Mouse (Mus musculus) intestine, embryonic 14.5 days (tissue): ENCODE results near the gene Il9r. TPM values are rescaled to one million over a fixed set of nuclear protein-coding genes. Genes with fewer than 3 reads are reported as not detected.

Experiments used
- ATAC-seq: fragments of 200-750 bp; cut with Nextera tagmentation; replicated peaks from 2 replicates; pipeline ENCODE4 v1.8.0; 2017; ENCODE audit warnings: low read depth, moderate number of reproducible peaks, moderate TSS enrichment, moderate library complexity; ENCODE audit not compliant: low FRiP score, low TSS enrichment
- DNase-seq: peaks from one replicate; pipeline ENCODE4 v3.0.0-alpha.2; 2018; ENCODE audit warnings: low spot score
- H3K27ac ChIP-seq: fragments of 300-500 bp; sonication (generic); 2 replicates; pipeline ENCODE4 v1.5.1; 2014; ENCODE audit warnings: low read depth, mild to moderate bottlenecking, control low read depth
- H3K27me3 ChIP-seq: fragments of 300-500 bp; sonication (generic); replicated peaks from 2 replicates; pipeline ENCODE4 v1.6.1; 2014; ENCODE audit warnings: low read length, control low read depth; ENCODE audit not compliant: control insufficient read depth, insufficient read depth
- H3K36me3 ChIP-seq: fragments of 300-500 bp; sonication (generic); 2 replicates; pipeline ENCODE4 v1.6.1; 2014; ENCODE audit warnings: low read length, control low read depth; ENCODE audit not compliant: control insufficient read depth, insufficient read depth
- H3K4me1 ChIP-seq: fragments of 300-500 bp; sonication (generic); replicated peaks from 2 replicates; pipeline ENCODE4 v1.6.1; 2014; ENCODE audit warnings: low read length, control low read depth, mixed read lengths; ENCODE audit not compliant: control insufficient read depth, insufficient read depth
- H3K4me2 ChIP-seq: fragments of 300-500 bp; sonication (generic); 2 replicates; pipeline ENCODE4 v1.6.1; 2014; ENCODE audit warnings: low read length
- H3K4me3 ChIP-seq: fragments of 300-500 bp; sonication (generic); 2 replicates; pipeline ENCODE4 v1.5.1; 2014; ENCODE audit warnings: low read depth, low read length, control low read depth, mixed read lengths
- H3K9ac ChIP-seq: fragments of 300-500 bp; sonication (generic); 2 replicates; pipeline ENCODE4 v1.6.1; 2014; ENCODE audit warnings: mild to moderate bottlenecking, low read length
- H3K9me3 ChIP-seq: fragments of 300-500 bp; sonication (generic); 2 replicates; pipeline ENCODE4 v1.6.1; 2016; ENCODE audit warnings: low read length, control low read depth; ENCODE audit not compliant: control insufficient read depth
- WGBS: fragments of 180-500 bp; shearing (Covaris S2); extraction: QIAGEN DNeasy Blood & Tissue Kit; methylation state at CpG from one replicate; pipeline ENCODE4 v1.1.7; 2014; 5-methylcytosine and 5-hydroxymethylcytosine counted together
- polyA plus RNA-seq: library from polyadenylated mRNA; unstranded; fragments of >200 nt; fragmentation: Nextera tagmentation; extraction: Ambion mirVana; gene quantifications from 2 replicates; pipeline ENCODE4 v1.2.1, GENCODE M21; 2014

The Il9r gene
- polyA plus RNA-seq, 1 experiment from 2014 or later: not detected

GRCm38 (mm10) chr11:32196727-32197126 is 3.4 kb downstream of the Il9r start:
- no peaks in the 10 kb centered on the region for H3K9me3 ChIP-seq
- no peaks in the 10 kb centered on the region for H3K36me3 ChIP-seq
- no peak for ATAC-seq
- 58% methylated on average over 6 of the region's 6 CpGs for WGBS
- H3K9ac ChIP-seq: no peak overlapping the region
- H3K4me1 ChIP-seq: no peaks in the 10 kb centered on the region
- no peaks in the 10 kb centered on the region for H3K27me3 ChIP-seq
- no peak for DNase-seq
- H3K4me3 ChIP-seq: no peak overlapping the region
- H3K27ac ChIP-seq: no peak overlapping the region
- no peak overlapping the region for H3K4me2 ChIP-seq

DNA sequence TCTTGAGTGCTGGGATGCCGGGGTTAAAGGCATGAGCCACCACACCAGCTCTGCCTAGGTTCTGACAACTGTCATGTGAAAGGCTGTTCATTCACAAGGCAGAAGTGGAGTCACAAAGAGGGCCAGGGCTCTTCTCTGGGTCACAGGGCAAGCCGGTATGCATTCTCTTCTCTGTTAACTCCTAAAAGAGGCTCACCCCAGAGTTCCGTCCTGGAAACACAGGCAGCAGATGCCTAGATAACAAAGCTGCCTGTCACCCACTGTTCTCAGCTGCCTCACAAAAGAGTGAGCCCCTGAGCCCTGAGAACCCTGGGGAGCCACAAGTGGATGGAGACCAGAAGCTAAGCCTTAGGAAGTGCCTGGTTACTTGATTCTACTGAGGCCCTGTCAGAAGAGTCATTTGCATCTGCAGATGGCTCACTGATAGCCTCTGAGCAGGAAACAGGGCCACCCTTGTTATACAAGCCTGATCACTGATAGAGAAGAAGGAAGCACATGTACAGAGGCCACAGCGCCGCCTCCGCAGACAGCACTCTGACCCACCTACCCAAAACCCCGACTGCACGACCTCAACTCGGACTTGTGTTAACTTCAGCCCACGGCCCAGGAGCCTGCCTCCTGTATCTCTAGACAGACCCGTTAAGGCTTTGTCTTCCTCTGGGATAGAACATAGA is 4.1 kb downstream of the Il9r start:
- no peaks in the 10 kb centered on the region for H3K27me3 ChIP-seq
- 35% methylated on average over 11 of the region's 11 CpGs for WGBS
- no peaks in the 10 kb centered on the region for H3K9me3 ChIP-seq
- H3K4me1 ChIP-seq: no peaks in the 10 kb centered on the region
- H3K9ac ChIP-seq: no peak overlapping the region
- H3K27ac ChIP-seq: no peak overlapping the region
- H3K36me3 ChIP-seq: no peaks in the 10 kb centered on the region
- ATAC-seq (no peak), DNase-seq (no peak)
- no peak overlapping the region for H3K4me3 ChIP-seq
- H3K4me2 ChIP-seq: no peak overlapping the region

DNA sequence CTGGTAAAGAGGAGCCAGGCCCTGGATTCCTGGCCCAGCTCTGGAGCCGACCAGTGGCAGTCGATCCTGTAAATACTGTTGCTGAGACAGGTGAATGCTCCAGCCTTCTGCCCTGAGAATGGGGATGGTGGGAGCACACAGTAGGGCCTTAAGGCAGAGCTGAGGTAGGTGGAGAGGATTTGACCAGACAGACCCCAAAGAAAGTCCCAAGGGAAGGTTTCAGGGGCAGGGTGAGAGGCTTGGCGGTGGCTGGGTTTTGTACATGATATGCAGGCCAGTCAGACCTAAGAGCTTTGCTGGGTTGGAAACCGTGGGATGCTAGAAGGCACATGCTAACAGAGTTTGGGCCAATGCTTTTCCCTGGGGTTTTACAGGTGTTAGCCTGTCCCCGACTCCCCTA is 5.5 kb downstream of the Il9r start:
- 76% methylated on average over 5 of the region's 5 CpGs for WGBS
- no peak for DNase-seq

GRCm38 (mm10) chr11:32194086-32194485 is 6.0 kb downstream of the Il9r start:
- Histone ChIP-seq H3K27ac (no peak overlapping the region), H3K4me2 (no peak overlapping the region), H3K9me3 (no peaks in the 10 kb centered on the region), H3K4me3 (no peak overlapping the region), H3K9ac (no peak overlapping the region), H3K27me3 (no peaks in the 10 kb centered on the region), H3K4me1 (no peaks in the 10 kb centered on the region), H3K36me3 (no peaks in the 10 kb centered on the region)
- 77% methylated on average over 10 of the region's 10 CpGs for WGBS
- peak; percentile 38 for DNase-seq
- ATAC-seq: no peak

More for the DNA sequence above, 5.5 kb downstream of the Il9r start:
- no peak overlapping the region for H3K27ac ChIP-seq
- no peak for ATAC-seq
- no peak overlapping the region for H3K4me3 ChIP-seq
- no peak overlapping the region for H3K4me2 ChIP-seq
- H3K9me3 ChIP-seq: no peaks in the 10 kb centered on the region
- no peaks in the 10 kb centered on the region for H3K36me3 ChIP-seq
- no peaks in the 10 kb centered on the region for H3K27me3 ChIP-seq
- H3K9ac ChIP-seq: no peak overlapping the region
- H3K4me1 ChIP-seq: no peaks in the 10 kb centered on the region

DNA sequence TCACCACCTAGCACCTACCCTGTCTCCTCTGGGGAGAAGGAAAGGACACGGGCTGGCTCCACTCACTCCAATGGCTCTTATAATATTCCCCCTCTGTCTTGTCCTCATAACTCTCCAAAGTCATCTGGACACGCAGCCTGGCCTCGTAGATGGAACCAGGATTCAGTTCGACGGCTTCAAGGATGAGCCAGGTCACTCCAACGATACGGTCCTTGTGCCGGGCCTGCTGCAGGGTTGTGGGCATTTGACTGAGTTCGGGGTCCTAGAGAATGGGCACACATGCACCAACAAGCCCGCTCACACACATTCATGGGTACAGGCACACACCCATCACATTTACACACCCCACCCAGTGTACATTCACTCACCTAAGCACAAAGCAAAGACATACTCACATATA is 6.9 kb downstream of the Il9r start:
- Histone ChIP-seq H3K4me2 (no peak overlapping the region), H3K4me1 (no peaks in the 10 kb centered on the region), H3K9me3 (no peaks in the 10 kb centered on the region), H3K4me3 (no peak overlapping the region), H3K9ac (no peak overlapping the region), H3K27ac (no peak overlapping the region), H3K36me3 (no peaks in the 10 kb centered on the region), H3K27me3 (no peaks in the 10 kb centered on the region)
- WGBS: 84% methylated on average over 10 of the region's 10 CpGs
- ATAC-seq (no peak), DNase-seq (peak; percentile 37)

DNA sequence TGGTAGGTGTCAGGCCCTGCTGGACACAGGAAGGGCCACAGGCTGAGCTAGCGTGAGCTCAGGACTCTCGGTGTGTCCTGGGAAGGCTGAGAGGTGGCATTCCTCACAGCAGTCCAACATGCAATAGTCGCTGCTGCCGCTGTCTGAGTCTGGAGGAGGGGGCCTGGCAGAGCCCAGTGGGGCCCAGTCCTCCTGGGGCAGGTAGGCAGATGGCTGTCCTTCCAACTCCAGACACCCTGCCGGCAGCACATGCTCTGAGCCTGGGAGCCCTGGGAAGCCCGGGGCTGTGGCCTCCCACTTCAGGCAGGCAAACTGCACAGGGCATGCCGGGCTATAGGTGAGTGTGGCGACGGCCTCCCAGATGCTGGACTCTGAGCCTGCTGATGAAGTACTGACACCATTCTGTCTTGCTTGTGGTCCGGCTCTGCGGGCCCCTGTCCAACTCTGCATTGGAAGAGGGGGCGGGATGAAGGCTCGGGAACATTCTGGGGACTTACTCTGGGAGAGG is 9.4 kb downstream of the Il9r start:
- no peaks in the 10 kb centered on the region for H3K27me3 ChIP-seq
- peak; percentile 41 for DNase-seq

DNA sequence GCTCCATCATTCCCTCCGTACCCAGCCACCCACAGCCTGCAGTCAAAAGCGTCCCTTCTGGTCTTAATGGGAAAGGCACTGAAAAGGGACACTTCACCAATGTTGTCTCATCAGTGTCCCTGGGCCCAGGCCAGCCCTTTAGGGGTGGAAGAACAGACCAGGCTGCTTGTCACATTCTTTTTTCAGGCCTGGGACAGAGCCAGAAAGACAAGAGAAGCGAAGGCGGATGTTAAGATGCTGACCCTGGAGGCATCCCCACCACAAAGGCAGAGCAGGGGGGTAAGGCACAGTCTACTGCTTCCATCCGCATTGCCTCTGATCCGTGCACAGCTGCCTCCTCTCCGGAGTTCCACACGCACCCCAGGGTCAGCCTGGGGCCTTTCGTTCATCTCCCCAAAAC is 10.0 kb downstream of the Il9r start:
- Histone ChIP-seq H3K9me3 (no peaks in the 10 kb centered on the region), H3K27ac (no peak overlapping the region), H3K36me3 (no peaks in the 10 kb centered on the region), H3K4me1 (no peaks in the 10 kb centered on the region), H3K4me2 (no peak overlapping the region), H3K27me3 (no peaks in the 10 kb centered on the region), H3K4me3 (no peak overlapping the region), H3K9ac (no peak overlapping the region)
- DNase-seq (peak; percentile 49), ATAC-seq (no peak)
- 84% methylated on average over 9 of the region's 9 CpGs for WGBS

More for the DNA sequence above, 9.4 kb downstream of the Il9r start:
- H3K27ac ChIP-seq: no peak overlapping the region
- ATAC-seq: no peak
- no peak overlapping the region for H3K9ac ChIP-seq
- no peaks in the 10 kb centered on the region for H3K36me3 ChIP-seq
- no peak overlapping the region for H3K4me3 ChIP-seq
- H3K4me2 ChIP-seq: no peak overlapping the region
- WGBS: 76% methylated on average over 13 of the region's 13 CpGs
- H3K9me3 ChIP-seq: no peaks in the 10 kb centered on the region
- H3K4me1 ChIP-seq: no peaks in the 10 kb centered on the region

- Histone ChIP-seq H3K4me2 (no peak overlapping the region), H3K9me3 (no peaks in the 10 kb centered on the region), H3K36me3 (no peaks in the 10 kb centered on the region), H3K4me1 (no peaks in the 10 kb centered on the region), H3K4me3 (no peak overlapping the region), H3K27ac (no peak overlapping the region), H3K9ac (no peak overlapping the region), H3K27me3 (no peaks in the 10 kb centered on the region)
- ATAC-seq (no peak), DNase-seq (peak; percentile 42)
- 64% methylated on average over 5 of the region's 5 CpGs for WGBS
Measured at GRCm38 (mm10) chr11:32189434-32189833, 10.6 kb downstream of the Il9r start.

GRCm38 (mm10) chr11:32188881-32189280 is 11.2 kb downstream of the Il9r start:
- H3K9me3 ChIP-seq: no peaks in the 10 kb centered on the region
- WGBS: 82% methylated on average over 12 of the region's 12 CpGs
- no peak overlapping the region for H3K27ac ChIP-seq
- no peak for DNase-seq
- no peaks in the 10 kb centered on the region for H3K4me1 ChIP-seq
- H3K36me3 ChIP-seq: no peaks in the 10 kb centered on the region
- H3K4me2 ChIP-seq: no peak overlapping the region
- no peaks in the 10 kb centered on the region for H3K27me3 ChIP-seq
- ATAC-seq: no peak
- H3K9ac ChIP-seq: no peak overlapping the region
- no peak overlapping the region for H3K4me3 ChIP-seq
